Mouse (Mus musculus): Measurements from ENCODE around the gene Vmn1r60.
"Not testable (repeated sequence)": the region's sequence is repeated elsewhere in the genome, so short reads cannot be mapped to it uniquely, and the experiment has no call there.

Gene Vmn1r60

GRCm38 (mm10) chr7:5547217-5547616, at the start of gene Vmn1r60:
Vmn1r60 (minus strand) TSS chr7:5547317.
- not testable (repeated sequence) for DNase-seq (ENCODE audit: low spot score)

GRCm38 (mm10) chr7:5540770-5541436, 6.2 kb downstream of the Vmn1r60 start:
- not testable (repeated sequence) for DNase-seq (ENCODE audit: low spot score)

DNA sequence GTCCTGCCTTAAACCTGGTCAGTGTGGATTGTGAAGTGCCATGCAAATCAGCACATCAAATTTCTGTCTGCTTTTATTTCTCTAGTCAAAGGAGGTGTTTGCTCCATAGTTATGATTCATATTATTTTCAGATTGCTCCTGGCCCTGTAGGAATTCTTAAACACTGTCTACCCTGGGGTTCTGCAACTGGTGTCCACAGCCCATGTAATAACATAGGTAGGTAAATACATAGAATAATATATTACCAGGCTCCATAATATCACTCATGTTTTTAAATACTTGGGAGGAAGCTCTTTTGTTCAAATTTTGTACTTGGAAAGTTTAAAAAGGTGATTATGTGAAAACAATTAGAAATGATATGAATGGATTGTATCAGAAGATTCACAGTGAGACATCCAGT, 53.3 kb downstream of the Vmn1r60 start, which contains the start of gene Vmn2r28:
Gene Vmn2r28, minus strand, starts transcription at position 101 of the 400 bp plus-strand sequence.
- not testable (repeated sequence) for DNase-seq (ENCODE audit: low spot score)

All from layer of hippocampus, adult 9-10 months (tissue).